In the genomic region with DNA sequence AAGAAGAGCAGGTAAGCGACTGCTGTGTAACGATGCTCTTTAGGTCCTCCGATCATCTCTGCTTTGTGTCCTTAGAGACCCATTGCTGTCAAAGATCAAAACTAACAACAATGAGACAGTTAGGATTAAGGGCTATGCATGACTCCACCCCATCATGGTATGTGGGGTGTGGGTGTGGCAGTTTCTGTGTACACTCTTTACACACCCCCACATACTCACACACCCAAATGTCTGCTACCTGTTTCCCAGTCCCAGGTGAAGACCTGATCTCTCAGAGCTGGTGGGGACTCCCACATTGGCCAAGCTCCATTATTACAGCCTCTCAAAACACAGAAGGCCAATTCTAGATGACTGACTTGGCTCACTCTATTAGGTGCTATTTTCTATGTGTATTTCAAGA, we compare ENCODE assay signal across 31 mouse cellular contexts. TPM values are rescaled to one million over a fixed set of nuclear protein-coding genes. Genes with fewer than 3 reads are reported as not detected.
A peak's percentile ranks its signal among the peaks of the same experiment; 100 is the strongest.
DNase-seq lines count a peak whose midpoint lies in the region; ATAC-seq and TF ChIP-seq lines count a peak whose summit lies in the region.
"Had no signal": no experiment of that assay in that cellular context is flagged by ENCODE, and none has a peak within 500 bp of the region (broad histone marks: within the 10 kb centered on the region; RNA-seq: fewer than 3 reads in every experiment).

No protein-coding gene starts in this region.

- no peak overlapping the region for H3K4me2 ChIP-seq in lung, postnatal 0 days (replicated peaks; ENCODE audit: low read depth, low read length)
- peak overlapping the region; percentile 18; the same call in 1 of the 2 replicates for H3K4me2 ChIP-seq in liver, embryonic 13.5 days
- no peak overlapping the region for H3K4me2 ChIP-seq in stomach, postnatal 0 days (replicated peaks; ENCODE audit: low read depth)
- H3K4me2 ChIP-seq: embryonic facial prominence, embryonic 15.5 days; forebrain, embryonic 12.5 days; heart, embryonic 15.5 days; limb, embryonic 13.5 days; midbrain, embryonic 12.5 days had no signal

- no peaks in the 10 kb centered on the region for H3K9me3 ChIP-seq in lung, postnatal 0 days (ENCODE audit: low read length)
- no peaks in the 10 kb centered on the region for H3K9me3 ChIP-seq in liver, embryonic 13.5 days (replicated peaks)
- no peaks in the 10 kb centered on the region for H3K9me3 ChIP-seq in stomach, postnatal 0 days (ENCODE audit: control insufficient read depth, low read length)
- H3K9me3 ChIP-seq: embryonic facial prominence, embryonic 10.5 days; embryonic facial prominence, embryonic 15.5 days; forebrain, embryonic 12.5 days; heart, embryonic 15.5 days; limb, embryonic 13.5 days; midbrain, embryonic 12.5 days had no signal

- H3K27ac ChIP-seq in lung, postnatal 0 days (ENCODE audit: low read length), result peak overlapping the region; percentile 43; the same call in 1 of the 2 replicates
- peak overlapping the region; percentile 98 for H3K27ac ChIP-seq in liver, embryonic 13.5 days
- 0 out of 2 replicates have a peak overlapping the region, but pooled peaks have one; percentile 35 for H3K27ac ChIP-seq in stomach, postnatal 0 days (replicated peaks)
- H3K27ac ChIP-seq: embryonic facial prominence, embryonic 10.5 days; embryonic facial prominence, embryonic 15.5 days; forebrain, embryonic 12.5 days; heart, embryonic 15.5 days; hindbrain, postnatal 0 days; layer of hippocampus, adult 2 months; left cerebral cortex, adult 2 months; limb, embryonic 13.5 days; midbrain, embryonic 12.5 days had no signal

- no peak overlapping the region for H3K4me3 ChIP-seq in lung, postnatal 0 days (ENCODE audit: low read depth, low read length)
- H3K4me3 ChIP-seq in liver, embryonic 13.5 days (replicated peaks), result no peak overlapping the region
- H3K4me3 ChIP-seq in stomach, postnatal 0 days (ENCODE audit: low read depth, low read length), result no peak overlapping the region
- H3K4me3 ChIP-seq: embryonic facial prominence, embryonic 10.5 days; embryonic facial prominence, embryonic 15.5 days; forebrain, embryonic 12.5 days; heart, embryonic 15.5 days; layer of hippocampus, adult 2 months; left cerebral cortex, adult 2 months; limb, embryonic 13.5 days; midbrain, embryonic 12.5 days had no signal

- no peak for TF ChIP-seq CTCF in lung, postnatal 0 days (IDR thresholded peaks at IDR 0.05)
- no peak for TF ChIP-seq CTCF in stomach, postnatal 0 days (IDR thresholded peaks at IDR 0.05; ENCODE audit: low read depth)

- 89% methylated on average over 3 of the region's 3 CpGs for WGBS in lung, postnatal 0 days
- WGBS in liver, embryonic 13.5 days (ENCODE audit: insufficient replicate concordance), result 79% methylated on average over 3 of the region's 3 CpGs
- WGBS in stomach, postnatal 0 days, result 78% methylated on average over 3 of the region's 3 CpGs

- H3K36me3 ChIP-seq in lung, postnatal 0 days (ENCODE audit: insufficient read depth, low read length), result 0 out of 2 replicates have a peak, but pooled peaks cover 10% of the 10 kb centered on the region
- peaks cover 17% of the 10 kb centered on the region for H3K36me3 ChIP-seq in liver, embryonic 13.5 days
- 0 out of 2 replicates have a peak, but pooled peaks cover 4% of the 10 kb centered on the region for H3K36me3 ChIP-seq in stomach, postnatal 0 days (ENCODE audit: control insufficient read depth, insufficient read depth, low read length)
- H3K36me3 ChIP-seq: embryonic facial prominence, embryonic 10.5 days; embryonic facial prominence, embryonic 15.5 days; forebrain, embryonic 12.5 days; heart, embryonic 15.5 days; limb, embryonic 13.5 days; midbrain, embryonic 12.5 days had no signal

- no peaks in the 10 kb centered on the region for H3K4me1 ChIP-seq in lung, postnatal 0 days (ENCODE audit: insufficient read depth, low read depth, low read length)
- H3K4me1 ChIP-seq in liver, embryonic 13.5 days (replicated peaks), result peaks cover 71% of the 10 kb centered on the region
- H3K4me1 ChIP-seq in stomach, postnatal 0 days (replicated peaks; ENCODE audit: control insufficient read depth, insufficient read depth), result peaks cover 4% of the 10 kb centered on the region
- H3K4me1 ChIP-seq: forebrain, embryonic 12.5 days; limb, embryonic 13.5 days; midbrain, embryonic 12.5 days had no signal

- no peak overlapping the region for H3K9ac ChIP-seq in lung, postnatal 0 days (replicated peaks; ENCODE audit: low read depth)
- H3K9ac ChIP-seq in liver, embryonic 13.5 days, result 0 out of 2 replicates have a peak overlapping the region, but pooled peaks have one; percentile 3
- no peak overlapping the region for H3K9ac ChIP-seq in stomach, postnatal 0 days (ENCODE audit: low read length)
- H3K9ac ChIP-seq: embryonic facial prominence, embryonic 15.5 days; forebrain, embryonic 12.5 days; forebrain, postnatal 0 days; heart, embryonic 15.5 days; limb, embryonic 13.5 days; midbrain, embryonic 12.5 days had no signal

- DNase-seq in lung, postnatal 0 days (ENCODE audit: low spot score), result peak; percentile 40
- DNase-seq in lung, postnatal 14 days, result no peak
- DNase-seq in ZHBTc4 (ENCODE audit: low read depth, low spot score), result peak; percentile 25
- DNase-seq in liver, embryonic 13.5 days, result no peak
- DNase-seq in stomach, postnatal 0 days (ENCODE audit: low spot score), result peak; percentile 46
- DNase-seq in lung, postnatal 25 days (ENCODE audit: low spot score), result no peak
- no peak for DNase-seq in ovary, adult 18-20 months (ENCODE audit: low spot score)
- DNase-seq: adrenal gland, adult 8-10 months; cerebellum, adult 8-10 months; cerebellum, postnatal 25 days; forebrain, postnatal 0 days; gastrocnemius, postnatal 10 days; kidney, adult 18-20 months; kidney, postnatal 36 days; lung, adult 2 months; lung, postnatal 36 days; spleen, adult 18-20 months had no signal

- ATAC-seq in lung, postnatal 0 days, result peak; percentile 34; the same call in 1 of the 2 replicates
- no peak for ATAC-seq in liver, embryonic 13.5 days (ENCODE audit: low read depth)
- ATAC-seq in stomach, postnatal 0 days (ENCODE audit: low FRiP score, low TSS enrichment), result 0 out of 2 replicates have a peak, but pooled peaks have one; percentile 33
- ATAC-seq: activated CD4-positive, CD25-positive, alpha-beta regulatory T cell, adult 4 months; forebrain, postnatal 0 days; hindbrain, postnatal 0 days had no signal

- H3K27me3 ChIP-seq in lung, postnatal 0 days (replicated peaks; ENCODE audit: insufficient read depth, low read length), result no peaks in the 10 kb centered on the region
- H3K27me3 ChIP-seq in liver, embryonic 13.5 days, result no peaks in the 10 kb centered on the region
- no peaks in the 10 kb centered on the region for H3K27me3 ChIP-seq in stomach, postnatal 0 days (ENCODE audit: control insufficient read depth, insufficient read depth, low read length)
- H3K27me3 ChIP-seq: embryonic facial prominence, embryonic 15.5 days; forebrain, embryonic 12.5 days; heart, embryonic 15.5 days; limb, embryonic 13.5 days; midbrain, embryonic 12.5 days had no signal

- TF ChIP-seq EP300 in lung, postnatal 0 days (IDR thresholded peaks at IDR 0.05), result no peak; the same call in 1 of the 2 replicates
- no peak for TF ChIP-seq EP300 in stomach, postnatal 0 days (optimal IDR thresholded peaks at IDR 0.05)

RNA-seq across cellular contexts. Expression of gene AA986860, which starts 13.8 kb away (rescaled TPM):
- polyA plus RNA-seq in lung, postnatal 0 days (2015; fragmentation: Nextera tagmentation; extraction: Ambion mirVana), result 53.1 and 60.9 TPM in 2 replicates
- polyA plus RNA-seq in liver, embryonic 13.5 days (2015; fragmentation: Nextera tagmentation; extraction: Ambion mirVana), result 6.2 and 8.3 TPM in 2 replicates
- polyA plus RNA-seq in stomach, postnatal 0 days (2015; fragmentation: Nextera tagmentation; extraction: Ambion mirVana), result 47.7 and 52.8 TPM in 2 replicates

RNA-seq across cellular contexts. Expression of gene Pfkfb2, which starts 16.5 kb away (rescaled TPM):
- 12.8 and 13.5 TPM in 2 replicates for polyA plus RNA-seq in lung, postnatal 0 days (2015; fragmentation: Nextera tagmentation; extraction: Ambion mirVana)
- polyA plus RNA-seq in liver, embryonic 13.5 days (2015; fragmentation: Nextera tagmentation; extraction: Ambion mirVana), result 4.5 and 5.4 TPM in 2 replicates
- 4.6 and 4.8 TPM in 2 replicates for polyA plus RNA-seq in stomach, postnatal 0 days (2015; fragmentation: Nextera tagmentation; extraction: Ambion mirVana)

RNA-seq across cellular contexts. Expression of gene Yod1, which starts 28.5 kb away (rescaled TPM):
- polyA plus RNA-seq in lung, postnatal 0 days (2015; fragmentation: Nextera tagmentation; extraction: Ambion mirVana), result 15.0 and 17.1 TPM in 2 replicates
- polyA plus RNA-seq in liver, embryonic 13.5 days (2015; fragmentation: Nextera tagmentation; extraction: Ambion mirVana), result 40.8 and 47.6 TPM in 2 replicates
- polyA plus RNA-seq in stomach, postnatal 0 days (2015; fragmentation: Nextera tagmentation; extraction: Ambion mirVana), result 24.2 and 25.2 TPM in 2 replicates

RNA-seq across cellular contexts. Expression of gene Gm29427, which starts 30.0 kb away (rescaled TPM):
- not detected in 2 replicates for polyA plus RNA-seq in lung, postnatal 0 days (2015; fragmentation: Nextera tagmentation; extraction: Ambion mirVana)
- polyA plus RNA-seq in liver, embryonic 13.5 days (2015; fragmentation: Nextera tagmentation; extraction: Ambion mirVana), result not detected in 2 replicates
- polyA plus RNA-seq in stomach, postnatal 0 days (2015; fragmentation: Nextera tagmentation; extraction: Ambion mirVana), result 0.07 TPM in 1 of 2 replicates, not detected in the other
- polyA plus RNA-seq: activated CD4-positive, CD25-positive, alpha-beta regulatory T cell, adult 4 months; embryonic facial prominence, embryonic 10.5 days; embryonic facial prominence, embryonic 15.5 days; forebrain, embryonic 12.5 days; forebrain, postnatal 0 days; heart, embryonic 15.5 days; hindbrain, embryonic 11.5 days; hindbrain, postnatal 0 days; kidney, embryonic 16.5 days; limb, embryonic 13.5 days; lung, adult 2 months; midbrain, embryonic 12.5 days; neural tube, embryonic 14.5 days; thymus, postnatal 0 days had no signal

RNA-seq across cellular contexts. Expression of gene Fcamr, which starts 55.1 kb away (rescaled TPM):
- 0.06 and 0.27 TPM in 2 replicates for polyA plus RNA-seq in lung, postnatal 0 days (2015; fragmentation: Nextera tagmentation; extraction: Ambion mirVana)
- not detected in 2 replicates for polyA plus RNA-seq in liver, embryonic 13.5 days (2015; fragmentation: Nextera tagmentation; extraction: Ambion mirVana)
- polyA plus RNA-seq in stomach, postnatal 0 days (2015; fragmentation: Nextera tagmentation; extraction: Ambion mirVana), result 0.16 and 0.24 TPM in 2 replicates
- polyA plus RNA-seq: activated CD4-positive, CD25-positive, alpha-beta regulatory T cell, adult 4 months; embryonic facial prominence, embryonic 10.5 days; forebrain, embryonic 12.5 days; forebrain, postnatal 0 days; hindbrain, embryonic 11.5 days; hindbrain, postnatal 0 days; kidney, embryonic 16.5 days; limb, embryonic 13.5 days; midbrain, embryonic 12.5 days; neural tube, embryonic 14.5 days; thymus, postnatal 0 days had no signal

Comparison
In these comparisons a context has a peak if more than half of its experiments do, and no peak if none do; other contexts are left out.
1. DNase-seq: peak in lung, postnatal 0 days (single experiment), ZHBTc4 (single experiment) and stomach, postnatal 0 days (single experiment); none in lung, postnatal 14 days (single experiment), liver, embryonic 13.5 days (single experiment), lung, postnatal 25 days (single experiment) and ovary, adult 18-20 months (single experiment).
2. H3K27ac ChIP-seq: peak in every context shown above with its lines; median percentile 98 in liver, embryonic 13.5 days; 43 in lung, postnatal 0 days; 35 in stomach, postnatal 0 days.